ENCODE assay signal across 1 mouse cellular context in the genomic region with DNA sequence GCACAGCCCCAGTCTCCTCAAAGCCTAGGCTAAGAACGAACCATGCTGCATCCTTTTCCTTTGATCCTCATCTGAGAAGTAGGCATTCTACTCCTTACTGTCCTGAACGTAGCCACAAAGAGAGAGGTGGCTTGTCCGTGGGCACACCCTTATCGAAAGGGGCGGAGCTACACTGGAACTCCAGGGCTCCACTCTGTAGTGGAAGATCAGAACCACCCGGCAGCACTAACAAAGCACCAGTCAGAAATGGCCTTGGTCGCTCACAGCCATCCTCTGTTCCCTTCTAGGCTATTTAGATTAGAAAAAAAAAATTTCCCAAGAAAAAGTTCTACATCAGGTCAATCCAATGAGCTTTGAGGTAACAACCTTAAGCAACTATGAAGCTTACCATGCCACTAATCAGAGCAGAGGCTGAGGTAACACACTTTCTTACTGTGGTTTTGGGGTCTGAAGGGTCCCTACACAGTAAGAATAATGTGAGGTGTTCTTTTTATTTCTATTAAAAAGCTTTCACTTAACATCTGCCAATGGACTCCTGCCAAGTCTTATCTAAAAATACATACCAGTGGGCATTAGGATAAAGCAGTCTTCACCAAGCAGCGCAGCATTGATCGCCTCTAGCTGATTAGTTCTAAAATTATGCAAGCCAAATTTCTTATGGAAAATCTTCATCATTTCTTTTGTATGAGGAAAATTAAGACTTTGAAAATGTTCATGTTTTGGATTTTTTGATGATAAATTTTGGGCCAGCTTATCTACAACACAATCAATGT.
TF ChIP-seq lines count a peak whose summit lies in the region.

No protein-coding gene starts in this region.

TF ChIP-seq in MEL, 35 proteins besides CTCF, POLR2A, EP300 and RAD21 (continued from another document):
- TF ChIP-seq USF1 (IDR thresholded peaks at IDR 0.05; ENCODE audit: low read depth, low read length): no peak
- no peak for TF ChIP-seq HCFC1 (IDR thresholded peaks at IDR 0.05; ENCODE audit: low read depth, low read length)
- TF ChIP-seq CHD2 (IDR thresholded peaks at IDR 0.05; ENCODE audit: low read length): no peak
- TF ChIP-seq POLR2AphosphoS5 (IDR thresholded peaks at IDR 0.05; ENCODE audit: borderline replicate concordance, low read depth, low read length): no peak
- TF ChIP-seq USF2 (IDR thresholded peaks at IDR 0.05; ENCODE audit: borderline replicate concordance in 1 of 2, insufficient read depth in 1 of 2, low read depth in 1 of 2, low read length in 2 of 2): no peak
- peak; percentile 31; the same call in 1 of the 2 replicates for TF ChIP-seq TAL1 (IDR thresholded peaks at IDR 0.05; ENCODE audit: low read length)
- TF ChIP-seq ZKSCAN1 (IDR thresholded peaks at IDR 0.05; ENCODE audit: low read depth, low read length): no peak
- TF ChIP-seq JUND (IDR thresholded peaks at IDR 0.05; ENCODE audit: low read depth, low read length): no peak
- no peak for TF ChIP-seq MXI1 (IDR thresholded peaks at IDR 0.05; ENCODE audit: low read depth, low read length)
- peak; percentile 29; the same call in 1 of the 2 replicates for TF ChIP-seq SIN3A (IDR thresholded peaks at IDR 0.05; ENCODE audit: low read length)
- no peak for TF ChIP-seq TBP (IDR thresholded peaks at IDR 0.05; ENCODE audit: low read depth, low read length)
